Mouse (Mus musculus) layer of hippocampus, adult 9-11 months (tissue): Measurements from ENCODE around the gene Ets1.

ENCODE experiments used
- DNase-seq: peaks from one replicate; pipeline ENCODE4 v3.0.0; 2022

The Ets1 gene

DNA sequence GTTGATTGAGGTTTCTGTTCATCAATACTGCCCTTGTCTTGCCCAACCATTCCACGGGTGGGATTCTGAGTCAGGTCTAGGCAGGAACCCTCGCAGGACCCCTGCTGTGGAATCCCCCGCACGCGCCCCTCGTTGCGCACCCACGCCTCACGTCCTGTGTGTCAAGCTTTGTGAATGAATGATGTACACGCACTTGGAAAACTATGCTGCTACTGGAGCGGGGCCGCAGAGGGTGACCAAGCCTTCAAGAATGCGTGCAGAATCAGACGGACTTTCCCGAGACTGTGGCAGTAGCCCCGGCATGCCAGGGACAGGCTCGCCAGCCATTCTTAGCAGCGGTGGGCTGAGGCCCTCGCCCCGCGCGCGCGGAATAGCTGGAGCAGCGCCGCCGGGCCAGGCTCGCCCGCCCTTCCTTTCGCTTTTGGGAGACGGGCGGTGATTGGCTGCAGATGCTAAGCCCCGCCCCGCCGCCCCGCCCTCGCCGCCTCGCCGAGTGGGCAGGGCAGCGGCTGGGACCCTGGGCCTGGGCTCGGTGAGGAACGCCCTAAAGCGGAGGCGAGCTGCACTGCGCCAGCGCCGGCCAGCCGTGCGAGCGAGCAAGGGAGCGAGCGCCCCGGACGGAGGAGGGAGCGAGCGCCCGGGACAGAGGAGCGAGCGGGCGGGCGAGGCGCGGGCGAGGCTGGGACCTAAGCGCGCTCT, 59.6 kb downstream of the Ets1 start:
- peak; percentile 90 for DNase-seq

DNA sequence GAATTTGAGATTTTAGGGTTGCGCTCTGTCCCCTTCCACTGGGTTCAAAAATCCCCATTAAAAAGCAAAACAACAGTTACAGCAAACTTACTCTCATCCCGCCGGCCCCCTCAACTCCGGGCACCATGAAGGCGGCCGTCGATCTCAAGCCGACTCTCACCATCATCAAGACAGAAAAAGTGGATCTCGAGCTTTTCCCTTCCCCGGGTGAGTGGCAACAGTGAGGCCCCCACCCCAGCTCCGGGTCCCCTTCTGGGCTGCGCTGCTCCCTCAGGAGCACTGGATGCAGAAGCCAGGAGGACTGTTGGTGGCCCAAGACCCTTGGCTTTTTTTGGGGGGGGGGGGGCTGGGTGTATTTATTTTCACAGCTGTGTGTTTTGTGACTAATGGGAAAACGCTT, 60.2 kb downstream of the Ets1 start:
- DNase-seq = no peak

DNA sequence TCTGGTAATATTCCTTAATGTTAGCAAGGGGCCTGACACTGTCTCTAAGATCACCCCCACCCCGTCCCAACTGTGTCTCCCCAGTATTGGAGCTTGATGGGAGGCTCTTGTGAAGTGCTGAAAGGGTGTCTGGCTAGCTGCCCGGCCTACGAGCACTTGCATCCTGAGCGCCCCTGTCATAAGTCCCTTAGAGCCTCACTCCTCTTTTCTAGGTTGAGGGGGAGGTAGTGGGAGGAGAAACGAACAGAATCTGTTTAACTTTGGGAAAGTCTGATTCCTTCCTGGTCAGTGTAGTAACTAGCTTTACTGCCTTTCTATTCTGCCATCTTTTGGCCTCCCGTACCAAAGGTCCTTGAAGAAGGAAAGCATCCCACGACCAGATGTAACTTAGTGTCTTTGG, 60.7 kb downstream of the Ets1 start:
- no peak for DNase-seq

DNA sequence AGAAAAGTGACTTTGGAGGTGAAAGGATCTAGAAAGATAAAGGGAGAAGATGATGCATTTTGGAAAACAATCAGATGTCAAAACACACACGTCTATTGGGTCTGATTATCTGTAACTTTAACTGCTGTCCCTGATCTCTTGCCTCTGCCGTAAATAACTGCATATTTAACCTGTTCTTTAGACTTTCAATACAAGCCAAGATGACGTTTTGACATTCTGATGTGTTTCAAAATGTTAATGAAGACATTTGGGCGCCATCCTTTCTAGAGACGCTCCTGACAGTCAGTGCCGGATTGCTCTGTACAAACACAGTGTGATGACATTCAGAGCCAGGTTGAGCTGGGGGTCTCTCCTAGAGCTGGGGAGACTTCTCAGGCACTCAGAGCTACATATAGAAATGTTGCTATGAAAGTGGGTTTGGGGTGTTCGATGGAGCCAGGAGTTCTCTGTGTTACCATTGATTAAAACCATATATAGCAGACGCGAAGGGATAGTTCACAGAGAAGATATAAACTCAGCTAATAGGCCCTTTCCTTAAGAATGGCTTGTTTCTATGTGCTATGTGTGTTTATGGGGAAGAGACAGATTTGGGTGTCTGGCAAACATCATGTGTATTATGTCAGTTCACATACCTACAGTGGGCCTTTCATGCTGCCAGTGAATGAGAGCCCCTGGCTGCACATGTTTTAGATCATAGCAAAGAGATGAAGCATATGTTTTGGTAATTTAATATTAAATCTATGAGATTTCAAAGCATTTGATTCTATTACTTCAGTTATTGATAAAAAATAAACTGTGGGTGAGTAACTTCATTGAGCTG, 61.5 kb downstream of the Ets1 start:
- no peak for DNase-seq

DNA sequence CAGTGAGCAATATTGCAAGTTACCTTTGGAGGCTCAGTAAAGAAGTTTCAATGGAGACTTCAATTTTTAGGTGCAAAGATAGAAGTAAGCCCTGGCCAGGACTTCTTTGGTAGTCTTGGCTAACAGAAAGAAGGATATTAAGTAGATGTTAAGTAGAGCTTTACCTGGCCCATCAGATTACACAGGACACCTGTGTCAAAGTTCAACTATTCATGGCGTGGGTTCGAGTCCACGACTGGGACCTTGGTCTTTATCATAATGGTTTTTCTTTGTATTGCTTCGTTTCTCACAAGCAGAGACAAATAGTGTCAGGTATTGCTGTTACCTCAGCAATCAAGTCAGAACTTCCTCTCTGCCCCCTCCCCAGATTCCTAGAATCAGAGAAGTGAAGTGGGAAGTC, 62.7 kb downstream of the Ets1 start:
- DNase-seq = no peak

DNA sequence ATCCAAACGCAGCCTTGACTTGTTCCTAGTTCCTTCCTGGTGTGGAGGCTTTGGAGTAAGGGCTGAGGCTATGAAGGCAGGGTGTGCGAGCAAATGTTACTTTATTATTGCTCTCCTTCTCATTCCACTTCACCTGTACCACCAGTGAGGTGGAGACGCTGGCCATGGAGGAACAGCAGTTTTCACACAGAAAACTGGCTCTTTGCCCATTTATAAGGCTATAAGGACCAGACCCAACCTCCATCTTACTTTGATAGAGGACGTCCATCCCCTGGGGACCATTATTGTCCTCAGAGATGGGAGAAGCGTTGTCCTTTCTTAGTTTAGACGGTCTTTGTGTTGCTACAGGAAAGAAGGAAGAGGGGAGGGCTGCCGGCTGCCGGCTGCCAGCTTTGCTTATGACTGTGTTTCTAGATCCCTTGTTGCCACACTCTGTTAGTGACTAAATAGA, 63.4 kb downstream of the Ets1 start:
- DNase-seq = no peak

DNA sequence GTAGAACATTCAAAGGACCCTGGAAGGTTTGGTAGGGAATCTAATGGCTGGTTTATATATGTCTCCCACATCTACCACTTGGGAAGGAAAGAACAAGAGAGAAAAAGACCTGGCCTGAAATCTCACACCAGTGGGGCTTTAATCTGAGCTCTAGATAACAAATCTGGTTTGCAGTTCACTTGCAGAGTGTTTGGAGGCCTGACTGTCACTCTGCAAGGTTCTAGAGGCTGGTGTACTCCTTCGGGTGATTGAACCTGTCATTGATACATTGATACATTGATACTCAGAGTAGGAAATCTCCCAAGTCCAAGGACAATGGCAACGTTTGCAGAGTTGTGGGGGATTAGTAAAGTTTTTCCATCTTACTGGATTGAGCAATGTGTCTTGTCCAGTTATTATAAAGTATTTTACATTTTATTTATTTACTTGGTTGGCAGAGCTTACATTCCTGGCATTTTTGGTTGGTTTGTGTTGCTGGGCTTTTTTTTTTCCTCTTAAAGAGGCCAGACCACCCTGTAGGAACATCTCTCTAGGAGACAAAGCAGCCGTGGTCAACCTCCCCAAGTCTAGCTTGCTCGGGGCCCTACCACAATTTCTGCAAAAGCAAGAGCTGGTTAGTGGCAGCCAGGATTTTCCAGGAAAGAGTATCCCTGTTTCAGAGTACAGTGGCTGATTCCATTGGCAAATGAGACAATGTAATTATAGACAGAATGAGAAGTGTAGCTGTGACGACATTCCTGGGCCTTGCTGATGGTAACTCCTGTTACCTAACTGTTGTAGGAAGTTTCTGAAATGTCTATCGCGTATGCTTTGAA, 64.3 kb downstream of the Ets1 start:
- DNase-seq = no peak

DNA sequence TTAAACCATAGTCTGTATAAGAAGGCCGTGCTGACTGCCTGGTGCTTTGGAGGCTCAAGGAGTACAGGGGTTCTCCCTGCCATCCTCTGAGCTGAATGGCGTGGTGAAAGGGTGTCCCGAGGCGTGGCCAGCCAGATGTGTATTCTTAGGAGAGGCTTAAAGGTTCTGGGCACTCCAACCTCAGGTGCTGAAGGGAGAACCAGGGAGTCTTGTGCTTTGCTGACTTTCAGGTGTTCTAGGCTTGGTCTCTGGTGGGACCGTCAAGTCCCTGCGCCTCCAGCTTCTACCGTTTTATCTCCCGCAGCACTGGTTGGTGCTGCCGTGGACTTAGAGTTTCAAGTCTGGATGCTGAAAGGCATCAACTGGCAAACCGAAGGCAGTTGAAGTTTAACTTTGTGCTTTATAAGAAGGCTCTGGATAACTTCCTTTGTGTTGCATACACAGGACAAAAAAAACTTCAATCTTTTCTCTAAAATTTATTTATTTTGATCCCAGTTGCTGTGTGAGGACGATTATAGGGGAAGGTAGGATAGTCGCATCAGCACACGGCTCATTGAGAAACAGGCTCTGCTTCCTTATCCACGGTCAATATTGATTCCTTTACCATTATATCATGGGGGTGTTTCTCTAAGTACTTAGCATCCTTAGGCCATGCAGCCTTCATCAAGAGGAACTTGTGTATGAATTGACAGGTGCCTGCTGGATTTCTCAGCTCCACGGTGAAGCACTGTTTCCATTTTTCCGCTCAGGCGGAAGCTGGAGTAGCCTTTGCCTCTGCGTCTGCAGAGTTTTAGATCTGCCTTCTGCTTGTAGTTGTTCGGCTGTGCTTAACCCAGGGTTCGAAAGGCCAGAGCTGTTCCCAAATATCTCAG, 65.3 kb downstream of the Ets1 start:
- no peak for DNase-seq

DNA sequence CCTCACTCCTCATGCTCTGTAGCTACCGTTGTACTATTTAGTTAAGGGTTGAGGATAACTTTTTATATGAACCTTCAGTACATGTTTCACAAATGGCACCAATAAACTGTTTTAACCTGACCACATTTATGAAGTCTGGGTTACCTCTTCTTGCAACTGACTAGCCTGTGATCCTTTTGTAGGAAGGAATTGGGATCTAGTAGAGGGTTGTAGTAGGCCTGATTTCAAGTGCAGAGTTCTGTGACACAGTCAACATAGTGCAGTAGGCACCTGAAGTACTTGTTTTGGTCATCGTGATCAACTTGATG, 65.9 kb downstream of the Ets1 start:
- no peak for DNase-seq

DNA sequence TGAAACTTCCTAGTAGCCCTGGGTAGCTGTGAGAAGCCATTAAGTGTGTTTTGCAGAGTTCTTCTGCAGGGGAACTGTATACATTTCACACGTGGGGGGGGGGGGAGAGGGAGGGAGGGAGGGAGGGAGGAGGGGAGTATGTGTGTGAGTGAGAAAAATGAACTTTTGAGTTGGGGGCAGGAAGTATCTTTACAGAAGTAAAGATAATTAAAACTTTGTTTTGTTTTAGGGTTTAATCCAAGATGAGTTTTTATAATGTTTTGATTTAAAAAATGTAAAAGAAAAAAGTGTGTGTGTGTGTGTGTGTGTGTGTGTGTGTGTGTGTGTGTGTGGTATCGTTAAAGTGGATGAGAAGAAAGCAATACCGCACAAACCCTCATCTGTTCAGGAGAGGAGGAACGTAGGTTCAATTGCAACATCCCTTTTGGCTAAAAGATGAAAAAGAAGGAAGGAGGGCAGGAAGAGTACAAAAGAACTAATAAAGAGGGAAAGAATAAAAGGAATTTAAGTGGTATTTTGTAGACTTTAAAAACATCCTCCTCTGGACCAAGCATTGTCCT, 66.9 kb downstream of the Ets1 start:
- no peak for DNase-seq

DNA sequence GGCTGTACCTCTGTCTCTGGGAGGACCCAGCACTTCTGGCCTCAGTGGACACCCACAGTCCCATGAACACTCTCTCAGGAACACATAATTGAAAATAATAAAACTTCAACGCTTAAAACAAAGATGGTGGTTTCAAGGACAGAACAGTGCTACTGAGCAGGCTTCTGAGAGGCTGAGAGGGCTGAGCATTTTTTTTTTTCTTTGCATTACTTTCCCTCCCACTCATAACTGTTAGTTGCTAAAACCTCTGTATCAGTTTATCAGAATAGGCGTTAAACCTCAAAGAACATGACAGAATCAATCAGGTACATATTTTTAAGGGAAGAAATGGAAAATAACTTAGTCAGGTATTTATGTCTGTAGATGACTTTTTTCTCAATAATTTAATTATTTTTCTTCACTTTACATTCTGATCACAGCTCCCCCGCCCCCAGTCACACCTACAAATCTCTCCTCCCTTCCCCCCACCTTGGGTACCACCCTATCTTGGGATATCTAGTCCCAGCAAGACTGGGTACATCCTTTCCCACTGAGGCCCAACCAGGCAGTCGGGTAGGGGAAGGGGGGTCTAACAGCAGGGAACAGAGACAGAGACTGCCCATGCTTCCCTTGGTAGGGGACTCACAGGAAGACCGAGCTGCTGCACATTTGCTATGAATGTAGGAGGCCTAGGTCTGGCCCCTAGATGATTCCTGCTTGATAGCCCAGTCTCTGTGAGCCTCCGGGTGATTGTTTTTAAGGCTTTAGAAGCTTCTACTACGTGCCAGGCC, 68.1 kb downstream of the Ets1 start:
- DNase-seq = no peak

DNA sequence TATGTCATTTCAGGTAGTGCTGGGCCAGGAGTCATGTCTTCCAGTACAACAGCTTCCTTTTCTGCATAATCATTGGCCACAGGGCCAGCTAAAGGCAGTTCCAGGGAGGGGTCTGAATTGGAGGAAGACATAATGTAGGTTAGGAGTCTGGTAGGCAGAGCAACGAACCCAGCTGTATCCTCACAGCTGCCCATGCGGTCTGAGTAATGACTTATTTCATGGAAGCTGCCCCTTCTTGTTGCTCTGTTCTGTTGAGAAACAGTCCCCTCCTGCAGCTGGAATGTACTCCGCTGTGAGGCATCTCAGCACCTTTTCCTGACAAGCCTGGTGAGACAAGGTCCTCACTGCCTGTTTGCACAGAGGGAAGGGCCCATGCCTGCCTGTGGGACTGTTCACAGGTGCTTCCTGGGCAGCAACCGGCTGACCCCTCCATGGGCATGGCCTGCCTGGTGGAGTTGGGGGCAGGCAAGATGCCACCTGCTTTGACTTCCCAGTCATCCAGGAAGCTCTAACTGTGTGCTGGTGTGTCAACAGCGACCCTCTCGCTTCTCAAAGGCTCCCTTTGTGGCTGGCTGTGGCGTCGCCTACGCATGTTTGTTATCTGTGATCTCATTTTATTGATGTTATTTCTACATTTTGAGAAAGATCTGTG, 69.9 kb downstream of the Ets1 start:
- DNase-seq = no peak

DNA sequence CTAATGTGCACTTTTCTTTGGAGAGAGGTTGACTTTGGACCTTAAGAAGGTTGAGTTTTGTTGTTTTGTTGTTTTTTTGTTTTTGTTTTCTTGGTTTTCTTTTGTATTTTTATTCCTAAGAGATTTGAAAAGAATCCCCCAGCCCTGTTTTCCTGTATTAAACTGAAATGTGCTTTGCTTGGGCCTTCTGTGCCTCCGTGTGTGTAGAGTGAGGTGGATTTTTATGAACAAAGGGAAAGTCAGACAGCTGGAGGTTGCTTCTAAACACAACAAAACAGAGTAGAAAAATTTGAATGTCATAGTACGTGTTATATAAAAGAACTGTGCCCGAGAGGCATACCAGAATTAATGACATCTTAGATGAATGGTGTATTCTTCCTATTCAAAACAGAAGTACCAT, 71.4 kb downstream of the Ets1 start:
- no peak for DNase-seq

DNA sequence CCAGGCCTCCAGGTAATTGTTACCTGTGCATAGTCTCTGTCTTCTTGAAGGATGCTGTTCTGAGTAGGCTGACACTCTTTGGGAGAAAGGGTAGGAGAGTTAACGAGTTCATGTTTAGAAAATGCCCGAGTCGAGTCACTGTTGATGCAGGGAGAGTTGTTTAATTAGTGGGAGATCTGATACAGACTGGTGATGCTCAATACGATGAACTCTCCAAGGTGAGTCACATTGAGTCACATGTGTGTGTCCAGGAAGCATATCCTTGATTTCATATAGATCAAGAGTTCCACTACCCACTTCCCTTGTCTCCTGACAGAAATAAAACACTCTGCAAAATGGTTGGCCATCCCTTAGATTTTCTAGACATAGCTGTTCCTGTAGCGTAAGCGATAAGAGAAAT, 72.5 kb downstream of the Ets1 start:
- no peak for DNase-seq

DNA sequence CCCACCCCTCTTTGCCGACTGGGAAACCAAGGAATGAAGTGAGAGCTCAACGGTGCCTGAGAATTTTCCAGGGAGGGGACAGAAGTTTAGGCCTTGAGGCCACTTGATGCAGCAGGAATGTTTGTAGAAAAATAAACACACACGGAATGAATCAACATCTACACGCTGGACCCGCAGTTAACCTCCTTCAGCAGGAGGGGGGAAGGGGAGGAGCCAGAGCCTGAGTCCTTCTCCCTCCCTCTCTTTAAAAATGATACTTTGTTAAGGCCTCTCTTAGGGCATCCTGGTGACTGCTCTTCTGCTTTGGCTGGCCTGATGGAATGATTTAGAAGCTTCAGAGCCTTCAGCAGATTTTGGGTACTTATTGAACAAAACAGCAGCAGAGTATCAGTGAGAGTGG, 73.3 kb downstream of the Ets1 start:
- DNase-seq = no peak

DNA sequence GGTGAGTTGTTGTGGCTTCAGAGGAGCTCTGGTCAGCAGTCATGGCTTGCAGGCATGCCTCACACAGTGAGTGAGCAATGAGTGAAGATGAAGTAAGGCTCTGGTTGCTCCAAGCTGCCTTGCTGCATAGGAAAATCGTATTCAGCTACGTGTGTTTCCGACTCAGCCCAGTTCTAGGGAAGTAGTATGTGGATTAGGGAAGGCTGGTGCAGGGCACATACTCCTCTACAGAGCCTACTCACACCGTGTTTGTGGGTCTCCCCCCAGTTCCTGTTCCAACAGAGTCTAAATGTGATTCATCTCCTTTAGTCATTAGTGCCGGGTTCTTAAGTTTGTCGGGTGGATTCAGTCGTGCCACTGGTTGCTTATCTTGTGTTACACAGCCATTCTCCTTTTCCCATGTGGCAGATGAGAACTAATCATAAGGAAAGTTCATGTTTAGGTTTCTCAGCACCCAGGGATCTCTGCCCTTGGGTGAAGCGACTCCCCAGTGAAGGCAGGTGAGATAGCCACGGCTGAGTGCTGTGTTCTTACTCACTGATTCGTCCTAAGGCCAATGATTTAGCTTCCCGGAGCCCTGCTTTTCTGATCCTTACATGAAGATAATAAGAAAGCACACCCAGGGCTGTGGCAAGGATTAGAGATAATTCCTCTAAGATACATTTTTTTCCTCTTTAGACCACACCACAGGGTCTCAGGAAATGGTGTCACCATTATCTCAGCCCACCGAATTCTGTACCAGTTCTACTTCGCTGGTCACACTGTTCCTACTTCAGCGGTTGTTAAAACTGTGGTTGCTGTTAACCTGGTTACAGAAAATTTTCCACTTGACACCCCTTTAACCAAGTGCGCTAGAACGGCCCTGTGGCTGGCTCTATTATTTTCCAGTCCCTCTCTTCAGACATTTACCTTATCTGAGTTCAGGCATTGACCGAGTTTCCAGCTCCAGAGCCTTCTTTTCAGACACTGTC, 74.0 kb downstream of the Ets1 start:
- DNase-seq = no peak

DNA sequence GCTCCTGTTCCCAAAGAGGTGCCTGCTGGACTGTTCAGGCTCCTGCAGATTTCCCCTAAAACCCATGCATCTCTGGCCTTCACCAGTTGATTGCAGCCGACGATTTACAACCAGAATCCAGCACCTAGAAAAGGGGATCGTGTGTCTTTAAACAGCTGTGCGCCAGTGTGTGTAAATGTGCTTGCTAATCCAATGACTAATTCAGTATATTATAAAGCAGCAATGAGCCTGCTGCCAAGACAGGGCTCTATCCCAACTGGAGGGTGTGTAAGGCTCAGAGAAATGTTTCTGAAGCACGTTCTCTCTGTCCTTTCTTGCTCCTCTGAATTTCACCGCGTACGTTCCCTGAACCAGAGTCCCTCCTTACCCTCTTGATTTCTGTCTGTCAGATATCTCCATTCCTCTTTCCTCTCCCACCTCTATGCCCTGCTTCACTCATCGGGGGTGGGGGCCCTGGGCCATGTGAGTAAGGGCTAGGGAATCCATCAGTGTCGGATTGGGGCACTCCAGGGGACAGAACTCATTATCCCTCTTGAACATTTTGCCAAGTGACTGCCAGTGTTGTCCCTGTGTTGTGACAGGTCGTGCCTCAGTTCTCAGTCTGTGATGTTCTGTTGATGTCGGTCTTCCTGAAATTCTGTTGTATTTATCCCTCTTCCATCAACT, 75.1 kb downstream of the Ets1 start:
- no peak for DNase-seq

DNA sequence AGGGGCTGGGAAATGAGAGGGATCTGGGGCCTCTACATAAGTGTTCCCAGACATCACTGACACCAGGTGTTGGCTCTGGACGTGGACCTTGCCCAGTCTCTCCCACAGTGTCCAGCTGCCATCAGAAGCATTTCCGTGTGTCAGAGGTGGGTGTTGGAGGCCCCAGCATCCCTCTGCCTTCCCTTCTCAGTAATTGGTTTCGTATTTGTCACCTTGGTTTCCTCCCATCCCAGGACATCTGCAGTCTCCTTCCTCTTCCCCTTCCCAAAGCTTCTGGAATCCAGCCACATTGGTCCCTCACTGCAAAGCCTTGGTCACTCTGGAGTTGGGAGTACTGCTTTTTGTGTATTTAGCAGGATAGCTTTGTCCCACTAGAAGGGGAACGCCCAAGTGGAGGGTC, 75.7 kb downstream of the Ets1 start:
- no peak for DNase-seq

DNA sequence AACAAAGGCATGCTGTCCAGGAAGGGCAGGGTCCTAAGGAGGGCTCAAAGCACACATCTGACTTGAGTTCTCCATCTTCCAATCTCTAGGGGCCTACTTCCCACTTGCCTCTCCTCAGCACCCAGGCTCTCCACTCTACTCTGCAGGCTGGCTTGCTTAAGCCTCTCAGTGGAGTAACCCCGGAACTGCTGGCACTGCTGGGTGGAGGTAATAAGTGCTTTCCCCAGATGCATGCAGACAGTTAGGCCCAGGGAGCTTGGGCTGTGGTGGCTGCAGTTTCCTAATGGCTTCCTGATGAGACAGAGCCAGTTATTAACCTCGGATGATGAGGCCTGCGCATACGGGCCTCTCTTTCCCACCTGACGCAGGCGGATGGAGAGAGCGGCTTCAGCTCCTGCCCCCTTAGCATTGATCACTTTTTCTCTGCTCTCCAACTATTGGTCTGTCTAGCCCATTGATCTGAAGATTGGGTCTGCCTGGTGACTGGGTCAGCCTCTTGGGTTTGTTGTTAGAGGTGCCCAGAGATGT, 76.4 kb downstream of the Ets1 start:
- no peak for DNase-seq
